ENCODE assay signal across 20 mouse cellular contexts in the genomic region with DNA sequence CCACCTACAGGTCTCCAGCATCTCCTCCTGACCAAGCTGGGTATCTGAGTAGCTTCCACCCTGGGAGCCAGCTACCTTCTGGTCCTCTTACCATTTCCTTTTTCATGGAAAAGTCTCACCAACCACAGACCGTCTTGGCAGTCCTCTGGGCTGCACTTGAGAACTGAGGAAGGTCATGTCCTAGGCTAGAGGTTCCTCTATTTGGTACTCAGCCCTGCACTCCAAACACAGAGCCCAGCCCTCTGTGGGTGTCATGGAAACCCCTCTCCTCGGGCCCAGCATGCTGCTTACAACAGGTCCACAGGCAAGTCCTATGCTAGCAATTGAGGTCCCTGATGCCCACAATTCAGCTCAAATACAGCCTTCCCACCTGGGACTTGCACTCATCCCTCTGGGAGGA.
"Had no signal": no experiment of that assay in that cellular context is flagged by ENCODE, and none has a peak within 500 bp of the region (broad histone marks: within the 10 kb centered on the region; RNA-seq: fewer than 3 reads in every experiment).

No protein-coding gene starts in this region.

- H3K36me3 ChIP-seq: liver, embryonic 15.5 days; lung, embryonic 15.5 days; midbrain, embryonic 10.5 days; midbrain, embryonic 12.5 days; neural tube, embryonic 13.5 days; neural tube, embryonic 15.5 days; stomach, embryonic 15.5 days had no signal

- DNase-seq: liver, postnatal 0 days; lung, adult 2 months; lung, postnatal 14 days; lung, postnatal 36 days; midbrain, embryonic 14.5 days; right cerebral cortex, postnatal 14 days; thymus, adult 2 months; thymus, postnatal 25 days; thymus, postnatal 4 days had no signal

- H3K27me3 ChIP-seq: liver, embryonic 15.5 days; lung, embryonic 15.5 days; midbrain, embryonic 12.5 days; neural tube, embryonic 13.5 days; stomach, embryonic 15.5 days had no signal

- H3K4me3 ChIP-seq: liver, embryonic 15.5 days; lung, embryonic 15.5 days; midbrain, embryonic 10.5 days; midbrain, embryonic 12.5 days; myocyte; neural tube, embryonic 13.5 days; neural tube, embryonic 15.5 days; stomach, embryonic 15.5 days had no signal

- H3K4me1 ChIP-seq: liver, embryonic 15.5 days; lung, embryonic 15.5 days; midbrain, embryonic 10.5 days; midbrain, embryonic 12.5 days; neural tube, embryonic 13.5 days; neural tube, embryonic 15.5 days; stomach, embryonic 15.5 days had no signal

- H3K9ac ChIP-seq: liver, embryonic 15.5 days; liver, postnatal 0 days; lung, embryonic 15.5 days; midbrain, embryonic 12.5 days; neural tube, embryonic 13.5 days; neural tube, embryonic 15.5 days; stomach, embryonic 15.5 days had no signal

- H3K9me3 ChIP-seq: liver, embryonic 15.5 days; lung, embryonic 15.5 days; midbrain, embryonic 10.5 days; midbrain, embryonic 12.5 days; neural tube, embryonic 13.5 days; neural tube, embryonic 15.5 days; stomach, embryonic 15.5 days had no signal

- H3K27ac ChIP-seq: liver, embryonic 15.5 days; lung, embryonic 15.5 days; midbrain, embryonic 10.5 days; midbrain, embryonic 12.5 days; neural tube, embryonic 13.5 days; neural tube, embryonic 15.5 days; stomach, embryonic 15.5 days; stomach, postnatal 0 days had no signal

- H3K4me2 ChIP-seq: liver, embryonic 15.5 days; lung, embryonic 15.5 days; midbrain, embryonic 12.5 days; neural tube, embryonic 13.5 days; neural tube, embryonic 15.5 days; stomach, embryonic 15.5 days had no signal

- ATAC-seq: liver, postnatal 0 days; lung, postnatal 0 days; midbrain, embryonic 16.5 days had no signal
